Mouse (Mus musculus) hindbrain, embryonic 10.5 days (tissue): ENCODE measurements around the gene Pithd1. TPM values are rescaled to one million over a fixed set of nuclear protein-coding genes. Genes with fewer than 3 reads are reported as not detected.
A peak's percentile ranks its signal among the peaks of the same experiment; 100 is the strongest.

Source experiments
- DNase-seq: peaks from one replicate; pipeline ENCODE4 v3.0.0-alpha.2; 2017; ENCODE audit warnings: low spot score
- H3K27ac ChIP-seq: fragments of 300-500 bp; sonication (generic); 2 replicates; pipeline ENCODE4 v1.5.1; 2016; ENCODE audit warnings: mild to moderate bottlenecking, moderate library complexity
- H3K27me3 ChIP-seq: fragments of 300-500 bp; sonication (generic); 2 replicates; pipeline ENCODE4 v1.6.1; 2016; ENCODE audit warnings: mild to moderate bottlenecking; ENCODE audit not compliant: poor library complexity, insufficient read depth, severe bottlenecking
- H3K36me3 ChIP-seq: fragments of 300-500 bp; sonication (generic); 2 replicates; pipeline ENCODE4 v1.6.1; 2016; ENCODE audit warnings: mild to moderate bottlenecking, moderate library complexity
- H3K4me1 ChIP-seq: fragments of 300-500 bp; sonication (generic); replicated peaks from 2 replicates; pipeline ENCODE4 v1.6.1; 2016; ENCODE audit warnings: mild to moderate bottlenecking
- H3K4me3 ChIP-seq: fragments of 300-500 bp; sonication (generic); 2 replicates; pipeline ENCODE4 v1.5.1; 2016; ENCODE audit warnings: mild to moderate bottlenecking, moderate library complexity
- H3K9me3 ChIP-seq: fragments of 300-500 bp; sonication (generic); 2 replicates; pipeline ENCODE4 v1.6.1; 2016; ENCODE audit warnings: mild to moderate bottlenecking, moderate library complexity
- WGBS: fragments of 180-500 bp; shearing (Covaris S2); methylation state at CpG from one replicate; pipeline ENCODE4 v1.1.7; 2016; 5-methylcytosine and 5-hydroxymethylcytosine counted together
- polyA plus RNA-seq: library from polyadenylated mRNA; unstranded; fragments of >200 nt; fragmentation: Nextera tagmentation; extraction: Ambion mirVana; gene quantifications from 2 replicates; pipeline ENCODE4 v1.2.1, GENCODE M21; 2016

The Pithd1 gene
- 60.7 and 61.2 TPM in 2 replicates for polyA plus RNA-seq

- under 1% methylated on average over 81 of the region's 81 CpGs for WGBS
- peak; percentile 94 for DNase-seq
Observed at GRCm38 (mm10) chr4:135986943-135987710, at the start of gene Pithd1. Pithd1 (minus strand) TSS chr4:135987264.

GRCm38 (mm10) chr4:136035078-136035477, 48.0 kb upstream of the Pithd1 start:
- Histone ChIP-seq H3K27ac (no peak overlapping the region), H3K4me3 (no peak overlapping the region), H3K27me3 (no peaks in the 10 kb centered on the region), H3K36me3 (no peaks in the 10 kb centered on the region), H3K4me1 (peaks cover 14% of the 10 kb centered on the region), H3K9me3 (no peaks in the 10 kb centered on the region)
- 87% methylated on average over 4 of the region's 4 CpGs for WGBS
- no peak for DNase-seq

More at GRCm38 (mm10) chr4:135986943-135987710, at the start of gene Pithd1:
- Histone ChIP-seq H3K27ac (peak within 1 kb of the TSS; percentile 95), H3K4me1 (peaks cover 30% of the 10 kb centered on the region), H3K36me3 (peaks cover 36% of the 10 kb centered on the region), H3K9me3 (no peaks in the 10 kb centered on the region), H3K27me3 (no peaks in the 10 kb centered on the region), H3K4me3 (peak within 1 kb of the TSS; percentile 95)

- Histone ChIP-seq H3K27me3 (no peaks in the 10 kb centered on the region), H3K4me3 (no peak overlapping the region), H3K9me3 (no peaks in the 10 kb centered on the region), H3K36me3 (no peaks in the 10 kb centered on the region), H3K4me1 (peaks cover 17% of the 10 kb centered on the region), H3K27ac (no peak overlapping the region)
- DNase-seq = no peak
- WGBS = 63% methylated on average over 1 of the region's 1 CpGs
Observed at GRCm38 (mm10) chr4:136033231-136033630, 46.2 kb upstream of the Pithd1 start.

GRCm38 (mm10) chr4:136030968-136031909, 44.2 kb upstream of the Pithd1 start:
- DNase-seq = no peak
- Histone ChIP-seq H3K27me3 (no peaks in the 10 kb centered on the region), H3K4me1 (peaks cover 26% of the 10 kb centered on the region), H3K9me3 (no peaks in the 10 kb centered on the region), H3K36me3 (no peaks in the 10 kb centered on the region), H3K27ac (peak overlapping the region; percentile 77), H3K4me3 (peak overlapping the region; percentile 18; the same call in 1 of the 2 replicates)
- WGBS = 6% methylated on average over 8 of the region's 8 CpGs

GRCm38 (mm10) chr4:136028689-136029088, 41.6 kb upstream of the Pithd1 start:
- Histone ChIP-seq H3K27me3 (no peaks in the 10 kb centered on the region), H3K27ac (no peak overlapping the region), H3K9me3 (no peaks in the 10 kb centered on the region), H3K4me1 (peaks cover 26% of the 10 kb centered on the region), H3K4me3 (no peak overlapping the region), H3K36me3 (no peaks in the 10 kb centered on the region)
- DNase-seq = no peak
- 93% methylated on average over 5 of the region's 5 CpGs for WGBS

GRCm38 (mm10) chr4:136028132-136028564, 41.1 kb upstream of the Pithd1 start:
- no peaks in the 10 kb centered on the region for H3K36me3 ChIP-seq
- H3K27ac ChIP-seq = peak overlapping the region; percentile 60; the same call in 1 of the 2 replicates
- WGBS = 89% methylated on average over 19 of the region's 19 CpGs
- no peaks in the 10 kb centered on the region for H3K27me3 ChIP-seq
- no peak for DNase-seq
- H3K4me3 ChIP-seq = no peak overlapping the region
- H3K4me1 ChIP-seq = peaks cover 26% of the 10 kb centered on the region
- H3K9me3 ChIP-seq = no peaks in the 10 kb centered on the region

- Histone ChIP-seq H3K27me3 (no peaks in the 10 kb centered on the region), H3K9me3 (no peaks in the 10 kb centered on the region), H3K4me1 (peaks cover 26% of the 10 kb centered on the region), H3K27ac (no peak overlapping the region), H3K36me3 (no peaks in the 10 kb centered on the region), H3K4me3 (no peak overlapping the region)
- 71% methylated on average over 8 of the region's 8 CpGs for WGBS
- DNase-seq = no peak
Observed at GRCm38 (mm10) chr4:136027416-136028131, 40.5 kb upstream of the Pithd1 start.

GRCm38 (mm10) chr4:136025350-136025749, 38.3 kb upstream of the Pithd1 start:
- no peak overlapping the region for H3K4me3 ChIP-seq
- H3K9me3 ChIP-seq = no peaks in the 10 kb centered on the region
- 0 out of 2 replicates have a peak, but pooled peaks cover 3% of the 10 kb centered on the region for H3K36me3 ChIP-seq
- 79% methylated on average over 1 of the region's 1 CpGs for whole genome bisulfite sequencing
- no peak overlapping the region for H3K27ac ChIP-seq
- H3K4me1 ChIP-seq = peaks cover 26% of the 10 kb centered on the region
- no peak for DNase-seq
- no peaks in the 10 kb centered on the region for H3K27me3 ChIP-seq

- H3K27ac ChIP-seq = no peak overlapping the region
Observed at GRCm38 (mm10) chr4:136022924-136023323, 35.9 kb upstream of the Pithd1 start.

GRCm38 (mm10) chr4:136021549-136022047, 34.5 kb upstream of the Pithd1 start, which contains the start of gene Eloa:
Eloa (minus strand) TSS chr4:136021763.
- Histone ChIP-seq H3K27me3 (no peaks in the 10 kb centered on the region), H3K36me3 (peaks cover 15% of the 10 kb centered on the region; the same call in 1 of the 2 replicates), H3K27ac (peak within 1 kb of the TSS; percentile 95), H3K9me3 (no peaks in the 10 kb centered on the region), H3K4me3 (peak within 1 kb of the TSS; percentile 100), H3K4me1 (peaks cover 24% of the 10 kb centered on the region)
- under 1% methylated on average over 48 of the region's 48 CpGs for WGBS
- DNase-seq = peak; percentile 100

More at GRCm38 (mm10) chr4:136022924-136023323, 35.9 kb upstream of the Pithd1 start:
- Histone ChIP-seq H3K4me3 (no peak overlapping the region), H3K9me3 (no peaks in the 10 kb centered on the region), H3K27me3 (no peaks in the 10 kb centered on the region), H3K4me1 (peaks cover 30% of the 10 kb centered on the region), H3K36me3 (0 out of 2 replicates have a peak, but pooled peaks cover 9% of the 10 kb centered on the region)
- no peak for DNase-seq
- WGBS = 96% methylated on average over 9 of the region's 9 CpGs

- Histone ChIP-seq H3K9me3 (no peaks in the 10 kb centered on the region), H3K4me3 (peak overlapping the region; percentile 100), H3K36me3 (peaks cover 19% of the 10 kb centered on the region; the same call in 1 of the 2 replicates), H3K27me3 (no peaks in the 10 kb centered on the region), H3K27ac (peak overlapping the region; percentile 95), H3K4me1 (peaks cover 24% of the 10 kb centered on the region)
- 1% methylated on average over 62 of the region's 62 CpGs for WGBS
- DNase-seq = peak; percentile 16
Observed at GRCm38 (mm10) chr4:136020743-136021548, 33.9 kb upstream of the Pithd1 start.
